Mouse (Mus musculus) regulatory T cell (primary cell): ENCODE measurements around the gene Wipf3.

Experiments
- in situ Hi-C: fragments of 300-600 bp; cut with MboI, MseI; formaldehyde crosslinking; loops from one replicate; pipeline ENCODE4 v1.15.1; 2025; ENCODE audit warnings: high pct_unique_total_duplicates

The Wipf3 gene

DNA sequence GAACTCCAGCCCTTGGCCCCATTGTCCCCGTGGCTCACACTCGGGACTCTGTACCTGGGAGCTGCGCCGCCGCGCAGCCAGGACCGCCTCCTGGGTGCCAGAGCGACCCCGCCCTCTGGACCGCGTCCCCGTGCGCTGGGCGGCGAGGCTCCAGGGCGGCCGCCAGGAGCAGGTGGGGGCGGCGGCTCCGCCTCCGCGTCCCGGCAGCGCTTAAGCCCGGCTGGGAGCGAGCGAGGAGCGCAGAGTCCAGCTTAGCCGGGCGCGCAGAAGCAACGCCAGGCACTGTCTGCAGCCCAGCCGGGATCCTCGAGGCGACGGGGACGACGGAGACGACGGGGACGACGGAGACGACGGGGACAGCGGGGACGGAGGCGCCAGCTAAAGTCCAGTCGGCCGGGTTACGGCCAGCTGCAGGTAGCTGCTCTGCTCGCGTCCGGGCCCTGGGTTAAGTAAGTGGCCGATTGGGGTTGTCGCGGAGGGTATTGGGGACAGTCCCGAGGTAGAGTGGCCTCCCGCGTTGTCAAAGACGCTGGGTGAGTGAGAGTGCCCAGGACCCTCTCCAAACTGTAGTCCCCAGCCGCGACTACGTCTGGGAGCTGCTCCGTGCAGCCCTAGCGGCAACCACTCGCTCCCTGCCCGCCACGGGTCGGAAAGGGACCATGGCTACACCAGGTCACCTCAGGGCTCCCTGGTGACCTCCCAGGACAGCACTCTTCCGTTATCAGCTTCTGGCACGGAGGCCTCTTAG, at the start of gene Wipf3:
TSS of gene Wipf3 (plus strand) at position 157 of the 748 bp plus-strand sequence.
- in situ Hi-C loops = no loop called here

- in situ Hi-C loops = no loop called here
These were observed 46.8 kb upstream of the Wipf3 start for GRCm38 (mm10) chr6:54382636-54383035.

GRCm38 (mm10) chr6:54383893-54384524, 45.4 kb upstream of the Wipf3 start:
- in situ Hi-C loops = no loop called here

DNA sequence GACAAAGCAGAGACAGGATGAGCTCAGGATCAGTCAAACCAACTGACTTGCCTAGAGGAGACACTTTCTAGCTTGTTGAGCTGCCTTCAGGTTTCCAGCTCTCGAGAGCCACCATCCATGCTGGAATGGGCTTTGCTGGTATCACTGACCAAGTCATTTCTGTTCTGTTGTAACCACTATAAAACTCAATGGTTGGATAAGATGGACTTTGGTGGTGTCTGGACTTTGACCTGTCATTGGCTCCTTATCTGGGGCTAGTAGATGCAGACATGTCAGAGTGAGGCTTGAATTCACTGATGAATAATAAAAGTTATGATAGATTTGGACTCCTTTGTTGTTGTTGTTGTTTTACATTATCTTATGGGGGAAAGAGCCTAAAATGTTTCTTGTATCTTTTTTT, 44.6 kb upstream of the Wipf3 start:
- in situ Hi-C loops = no loop called here

- in situ Hi-C loops = no loop called here
These were observed 43.0 kb upstream of the Wipf3 start for GRCm38 (mm10) chr6:54386429-54386828.

GRCm38 (mm10) chr6:54387044-54387443, 42.4 kb upstream of the Wipf3 start:
- in situ Hi-C loops = no loop called here

GRCm38 (mm10) chr6:54387751-54388150, 41.7 kb upstream of the Wipf3 start:
- in situ Hi-C loops = no loop called here

DNA sequence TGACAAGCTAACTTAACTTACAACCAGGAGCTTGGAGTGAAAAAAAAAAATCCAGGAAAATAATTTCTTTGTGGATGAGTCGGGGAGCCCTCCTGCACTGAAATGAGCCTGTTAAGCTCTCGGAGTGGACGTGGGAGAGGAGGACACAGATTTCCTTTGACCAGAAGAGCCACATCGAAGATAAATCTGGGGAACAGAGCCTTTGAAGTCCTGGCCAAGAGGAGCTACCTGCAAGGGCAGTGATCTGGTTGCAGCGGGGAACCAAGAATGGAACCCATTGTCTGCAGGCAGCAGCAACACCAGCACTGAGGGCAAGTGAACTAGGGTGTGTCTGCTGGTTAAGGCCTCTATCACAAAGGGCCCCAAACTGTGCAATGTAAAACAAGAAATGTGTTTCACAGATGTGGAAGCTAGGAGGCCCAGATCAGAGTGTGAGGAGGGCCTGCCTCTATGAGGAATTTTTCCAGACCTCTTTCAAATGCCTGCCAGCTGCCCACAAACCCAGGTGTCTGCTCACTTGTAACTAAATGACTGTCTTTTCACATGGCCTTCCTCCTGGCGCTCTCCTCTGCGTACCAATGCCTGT, 40.6 kb upstream of the Wipf3 start:
- in situ Hi-C loops = no loop called here

GRCm38 (mm10) chr6:54391765-54392164, 37.6 kb upstream of the Wipf3 start:
- in situ Hi-C loops = no loop called here

GRCm38 (mm10) chr6:54393886-54394285, 35.5 kb upstream of the Wipf3 start:
- in situ Hi-C loops = no loop called here

DNA sequence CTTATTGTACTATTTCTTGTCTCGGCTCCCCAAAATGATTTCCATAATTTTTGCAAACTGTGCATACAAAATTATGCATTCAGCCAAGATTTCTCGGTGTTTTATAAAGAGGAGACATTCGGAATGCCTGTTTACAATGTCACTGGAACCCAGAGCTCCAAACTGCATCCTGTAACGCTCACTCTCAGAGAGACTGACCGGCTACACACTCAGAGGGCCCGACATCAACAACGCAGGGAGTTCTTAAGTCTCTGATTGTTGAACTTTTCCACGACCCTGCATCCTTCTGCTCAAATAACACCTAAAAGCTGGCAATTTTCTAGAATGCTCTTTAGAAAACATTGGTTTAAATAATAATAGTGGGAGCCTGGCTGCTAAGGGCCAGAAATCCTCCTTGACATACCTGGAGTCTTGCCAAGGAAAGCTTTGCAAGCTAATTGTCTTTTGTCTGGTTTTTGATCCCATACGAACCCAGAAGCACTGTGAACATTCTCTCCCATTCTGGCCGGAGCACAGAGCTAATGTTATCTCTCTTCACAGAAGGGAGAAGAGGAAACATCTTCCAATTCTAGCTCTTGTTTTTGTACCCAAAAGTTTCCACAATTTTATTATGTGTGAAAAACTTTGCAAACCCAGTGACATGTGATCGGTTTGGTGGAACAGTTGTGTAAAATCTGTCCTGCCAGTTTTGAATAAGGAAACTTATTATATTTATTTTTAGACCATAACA, 30.0 kb upstream of the Wipf3 start:
- in situ Hi-C loops = no loop called here

- in situ Hi-C loops = no loop called here
These were observed 27.9 kb upstream of the Wipf3 start for GRCm38 (mm10) chr6:54401503-54401902.

DNA sequence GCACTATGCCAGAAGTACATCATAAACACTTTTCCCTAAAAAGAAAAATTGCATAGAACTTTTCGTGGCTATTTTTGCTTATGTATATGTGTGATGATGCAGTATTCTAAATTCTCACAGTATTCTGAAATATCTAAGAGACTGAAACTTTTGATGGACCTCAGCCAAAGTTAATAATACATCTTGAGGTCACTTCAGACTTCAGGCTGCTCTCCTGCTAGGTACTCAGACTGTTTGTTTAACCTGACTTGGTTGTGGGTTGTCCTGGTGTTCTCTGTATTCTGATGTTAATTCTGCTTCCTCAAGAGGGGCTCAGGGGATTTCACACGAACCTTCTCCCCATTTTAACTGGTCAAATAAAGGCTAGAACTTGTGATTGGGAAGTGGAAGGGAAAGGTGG, 24.5 kb upstream of the Wipf3 start:
- in situ Hi-C loops = no loop called here

DNA sequence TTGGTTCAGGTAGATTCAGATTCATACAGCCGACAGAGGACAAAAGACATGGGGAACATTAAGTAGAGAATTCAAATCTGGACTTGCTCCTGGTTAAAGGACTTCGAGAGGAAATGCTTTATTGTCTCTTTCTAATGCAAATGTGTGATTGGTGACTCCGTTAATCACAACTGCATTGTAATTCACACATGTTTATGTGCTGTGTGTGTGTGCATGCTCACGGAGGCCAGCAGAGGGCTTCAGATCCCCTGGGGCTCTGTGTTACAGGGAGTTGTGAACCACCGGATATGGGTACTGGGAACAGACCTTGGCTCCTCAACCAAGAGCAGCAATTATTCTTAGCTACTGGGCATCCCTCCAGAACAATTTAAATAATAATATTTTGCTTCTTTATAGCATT, 23.3 kb upstream of the Wipf3 start:
- in situ Hi-C loops = no loop called here

DNA sequence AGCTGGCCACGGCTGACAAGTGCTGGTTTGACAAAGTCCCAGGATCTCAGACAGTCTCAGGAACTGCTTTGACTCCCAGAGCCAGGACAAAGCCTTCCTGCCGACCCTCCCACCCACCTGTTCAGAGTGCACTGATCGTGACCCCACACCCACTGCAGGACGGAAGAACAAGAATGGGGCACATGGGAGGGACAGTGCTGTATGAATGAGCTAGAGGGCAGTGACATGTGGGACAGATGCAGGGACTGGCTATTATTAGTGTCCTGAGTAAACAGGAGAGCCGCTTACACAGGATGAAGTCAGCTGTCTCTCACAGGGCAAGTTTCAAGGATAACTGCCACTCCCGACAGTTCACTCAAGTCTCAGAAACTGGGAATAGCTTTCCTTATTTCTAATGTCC, 20.1 kb upstream of the Wipf3 start:
- in situ Hi-C loops = no loop called here

DNA sequence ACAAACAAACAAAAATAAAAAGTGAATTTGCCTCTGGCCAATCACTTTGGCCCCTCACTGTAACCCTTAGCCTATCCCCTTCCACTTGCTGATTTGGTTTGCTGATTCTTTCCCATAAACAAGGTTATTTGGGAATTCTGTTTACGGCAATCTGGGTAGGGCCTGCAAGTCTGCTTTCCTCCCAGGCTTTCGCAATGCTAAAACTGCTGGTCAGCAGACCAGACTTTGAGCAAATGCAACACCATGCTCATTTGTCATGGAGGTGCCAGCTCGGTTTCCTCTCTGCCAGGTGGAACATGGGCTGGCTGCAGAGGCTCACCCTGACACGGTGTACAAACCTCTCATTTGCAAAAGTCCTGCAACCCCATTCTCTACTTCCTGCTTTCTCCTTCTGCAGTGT, 19.0 kb upstream of the Wipf3 start:
- in situ Hi-C loops = no loop called here

GRCm38 (mm10) chr6:54411591-54411990, 17.8 kb upstream of the Wipf3 start:
- in situ Hi-C loops = no loop called here

DNA sequence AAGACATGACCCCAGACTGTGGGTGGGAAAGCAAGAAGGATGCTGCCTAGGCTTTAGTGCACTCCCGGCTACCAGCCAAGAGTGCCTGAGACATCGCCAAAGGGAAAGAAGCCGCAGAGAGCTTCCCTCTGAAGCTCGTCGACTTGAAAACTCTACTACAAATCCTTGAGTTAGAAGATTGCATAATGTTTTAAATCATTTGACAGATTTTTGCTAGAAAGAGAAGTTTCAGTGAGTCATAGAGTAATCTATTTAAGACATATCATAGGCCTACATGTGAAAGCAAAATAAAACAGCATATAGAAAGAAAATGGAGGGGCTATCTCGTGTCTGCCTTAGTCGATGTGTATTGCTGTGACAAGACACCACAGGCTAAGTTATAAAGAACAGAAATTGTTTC, 16.5 kb upstream of the Wipf3 start:
- in situ Hi-C loops = no loop called here

GRCm38 (mm10) chr6:54425230-54425629, 4.2 kb upstream of the Wipf3 start:
- in situ Hi-C loops = no loop called here

- in situ Hi-C loops = no loop called here
These were observed 455 bp upstream of the Wipf3 start for GRCm38 (mm10) chr6:54428850-54429446.

GRCm38 (mm10) chr6:54430221-54430620, 818 bp downstream of the Wipf3 start:
- in situ Hi-C loops = no loop called here

- in situ Hi-C loops = no loop called here
These were observed 2.4 kb downstream of the Wipf3 start for GRCm38 (mm10) chr6:54431761-54432160.
